Mouse (Mus musculus): ENCODE measurements at regions not wholly inside any gene's neighbourhood (a gene's known extent, or its start where the extent isn't known, plus 50 kb on each side); places are given as distances from the start of the nearest gene placed in this dataset.

- TF ChIP-seq POLR2A (IDR thresholded peaks at IDR 0.05; ENCODE audit: insufficient read depth, low read length): no peak
- TF ChIP-seq CTCF (IDR thresholded peaks at IDR 0.05; ENCODE audit: low read depth, low read length): no peak
- no peak for TF ChIP-seq EP300 (IDR thresholded peaks at IDR 0.05; ENCODE audit: insufficient read depth, low read depth, low read length)
Observed at GRCm38 (mm10) chr13:7206626-7207211, 558.1 kb upstream of the Pfkp start.

Measured in ES-Bruce4 (cell line).